Mouse (Mus musculus): ENCODE measurements around the gene Tmem9.

GRCm38 (mm10) chr1:136017907-136018313 is 10.0 kb downstream of the Tmem9 start:
- TF ChIP-seq EP300 (IDR thresholded peaks at IDR 0.05; ENCODE audit: low read depth) (no peak), CTCF (IDR thresholded peaks at IDR 0.05; ENCODE audit: low read depth) (no peak)

Data from liver, postnatal 0 days (tissue).